Mouse (Mus musculus) liver, embryonic 15.5 days (tissue): ENCODE results near the gene Nol11. TPM values are rescaled to one million over a fixed set of nuclear protein-coding genes. Genes with fewer than 3 reads are reported as not detected.

Source experiments
- polyA plus RNA-seq: library from polyadenylated mRNA; unstranded; fragments of >200 nt; fragmentation: Nextera tagmentation; extraction: Ambion mirVana; gene quantifications from 2 replicates; pipeline ENCODE4 v1.2.1, GENCODE M21; 2015

Gene Nol11
- polyA plus RNA-seq, 1 experiment from 2014 or later: 19.4 TPM

Other genes with a start within 250 kb of the Nol11 start
- 246 and 250 TPM in 2 replicates for gene Kpna2, start 189.8 kb downstream of the Nol11 start, polyA plus RNA-seq
- 4.5 and 5.6 TPM in 2 replicates for gene 1810010H24Rik, start 163.7 kb downstream of the Nol11 start, polyA plus RNA-seq
- gene Bptf, start 57.3 kb downstream of the Nol11 start, polyA plus RNA-seq: 7.8 and 8.4 TPM in 2 replicates